8 mouse cellular contexts compared by ENCODE assay signal in genomic region chr3:55347371-55348025, GRCm38 (mm10).
DNase-seq lines count a peak whose midpoint lies in the region; ATAC-seq and TF ChIP-seq lines count a peak whose summit lies in the region.

No protein-coding gene starts in this region.

- 38% methylated on average over 16 of the region's 16 CpGs for WGBS in heart, embryonic 13.5 days
- 17% methylated on average over 16 of the region's 16 CpGs for WGBS in neural tube, embryonic 12.5 days
- 34% methylated on average over 16 of the region's 16 CpGs for WGBS in intestine, postnatal 0 days

- H3K4me3 ChIP-seq in heart, embryonic 13.5 days = no peak overlapping the region
- H3K4me3 ChIP-seq in neural tube, embryonic 12.5 days = no peak overlapping the region
- H3K4me3 ChIP-seq in intestine, postnatal 0 days (ENCODE audit: low read depth, low read length) = no peak overlapping the region

- intact Hi-C loops in heart, postnatal 25 days (cut with DNase I) = no loop called here

- H3K27ac ChIP-seq in heart, embryonic 13.5 days (replicated peaks) = no peak overlapping the region
- peak overlapping the region; percentile 74 for H3K27ac ChIP-seq in neural tube, embryonic 12.5 days
- H3K27ac ChIP-seq in intestine, postnatal 0 days (ENCODE audit: low read depth, low read length) = no peak overlapping the region

- peak overlapping the region; percentile 12 for H3K4me2 ChIP-seq in heart, embryonic 13.5 days
- peak overlapping the region; percentile 50 for H3K4me2 ChIP-seq in neural tube, embryonic 12.5 days (replicated peaks)
- H3K4me2 ChIP-seq in intestine, postnatal 0 days (replicated peaks; ENCODE audit: low read depth) = no peak overlapping the region

- no peaks in the 10 kb centered on the region for H3K36me3 ChIP-seq in heart, embryonic 13.5 days
- no peaks in the 10 kb centered on the region for H3K36me3 ChIP-seq in neural tube, embryonic 12.5 days
- no peaks in the 10 kb centered on the region for H3K36me3 ChIP-seq in intestine, postnatal 0 days (ENCODE audit: control insufficient read depth, insufficient read depth)

- no peak for ATAC-seq in heart, embryonic 13.5 days (ENCODE audit: extremely low read depth, insufficient number of reproducible peaks, low FRiP score, low TSS enrichment)
- ATAC-seq in neural tube, embryonic 12.5 days (ENCODE audit: low FRiP score, low read depth) = peak; percentile 52
- ATAC-seq in intestine, postnatal 0 days = no peak

- peaks cover 16% of the 10 kb centered on the region for H3K4me1 ChIP-seq in heart, embryonic 13.5 days
- H3K4me1 ChIP-seq in neural tube, embryonic 12.5 days = peaks cover 59% of the 10 kb centered on the region
- no peaks in the 10 kb centered on the region for H3K4me1 ChIP-seq in intestine, postnatal 0 days (replicated peaks; ENCODE audit: control insufficient read depth, insufficient read depth, low read length)

- no peak for DNase-seq in heart, adult 9 months (ENCODE audit: low spot score in 2 of 2)
- peak; percentile 30 for DNase-seq in embryo, embryonic 9.5 days (ENCODE audit: extremely low spot score)
- DNase-seq in layer of hippocampus, adult 11-12 months (ENCODE audit: low spot score) = peak; percentile 71
- no peak for DNase-seq in spleen, postnatal 14 days (ENCODE audit: low spot score in 2 of 2)
- DNase-seq in heart, postnatal 25 days (ENCODE audit: low spot score) = no peak

- no peaks in the 10 kb centered on the region for H3K9me3 ChIP-seq in heart, embryonic 13.5 days
- H3K9me3 ChIP-seq in neural tube, embryonic 12.5 days = no peaks in the 10 kb centered on the region
- no peaks in the 10 kb centered on the region for H3K9me3 ChIP-seq in intestine, postnatal 0 days (ENCODE audit: control insufficient read depth)

- H3K9ac ChIP-seq in heart, embryonic 13.5 days = no peak overlapping the region
- H3K9ac ChIP-seq in neural tube, embryonic 12.5 days = no peak overlapping the region; the same call in 1 of the 2 replicates
- H3K9ac ChIP-seq in intestine, postnatal 0 days (ENCODE audit: low read depth, low read length) = no peak overlapping the region

- no peak for TF ChIP-seq CTCF in intestine, postnatal 0 days (IDR thresholded peaks at IDR 0.05; ENCODE audit: low read depth)

- H3K27me3 ChIP-seq in heart, embryonic 13.5 days (replicated peaks) = no peaks in the 10 kb centered on the region; the same call in 1 of the 2 replicates
- no peaks in the 10 kb centered on the region for H3K27me3 ChIP-seq in neural tube, embryonic 12.5 days (replicated peaks)
- no peaks in the 10 kb centered on the region for H3K27me3 ChIP-seq in intestine, postnatal 0 days (replicated peaks; ENCODE audit: control insufficient read depth, insufficient read depth, low read length)

Comparison
In these comparisons a context has a peak if more than half of its experiments do, and no peak if none do; other contexts are left out.
1. DNase-seq: peak in embryo, embryonic 9.5 days (single experiment) and layer of hippocampus, adult 11-12 months (single experiment); none in heart, adult 9 months (0 of 2), spleen, postnatal 14 days (0 of 2) and heart, postnatal 25 days (single experiment).